Mouse (Mus musculus): Measurements from ENCODE around the gene Gm47841.

Gene Gm47841

GRCm38 (mm10) chr15:101042613-101043012 lies 4.6 kb downstream of the Gm47841 start:
- DNase-seq (ENCODE audit: low read depth, low spot score) = peak; percentile 63

DNA sequence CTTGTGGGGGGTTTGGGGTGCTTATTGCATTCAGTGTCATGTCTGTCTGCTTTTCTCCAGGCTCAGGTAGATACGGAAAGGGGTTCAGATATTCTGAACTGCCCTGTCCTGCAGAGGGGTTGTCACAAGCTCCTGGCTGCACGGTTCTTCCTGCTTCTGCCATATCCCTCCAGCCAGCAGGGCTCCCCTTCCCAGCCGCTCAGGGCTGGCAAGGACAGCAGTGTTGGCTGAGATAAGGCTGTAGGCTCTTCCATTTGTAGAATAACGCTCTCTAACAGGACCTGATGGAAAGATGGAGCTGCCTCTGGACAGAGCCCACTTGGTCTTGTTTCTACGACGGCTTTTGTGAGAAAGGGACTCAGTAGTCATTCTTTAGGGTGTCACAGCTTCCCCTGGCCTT lies 5.2 kb downstream of the Gm47841 start:
- no peak for DNase-seq (ENCODE audit: low read depth, low spot score)

DNA sequence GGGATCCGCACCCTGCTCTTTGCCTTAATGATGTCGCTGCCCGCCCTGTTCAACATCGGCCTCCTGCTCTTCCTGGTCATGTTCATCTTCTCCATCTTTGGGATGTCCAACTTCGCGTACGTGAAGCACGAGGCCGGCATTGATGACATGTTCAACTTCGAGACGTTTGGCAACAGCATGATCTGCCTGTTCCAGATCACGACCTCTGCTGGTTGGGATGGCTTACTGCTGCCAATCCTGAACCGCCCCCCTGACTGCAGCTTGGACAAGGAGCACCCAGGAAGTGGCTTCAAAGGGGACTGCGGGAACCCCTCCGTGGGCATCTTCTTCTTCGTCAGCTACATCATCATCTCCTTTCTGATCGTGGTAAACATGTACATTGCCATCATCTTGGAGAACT lies 7.5 kb downstream of the Gm47841 start:
- no peak for DNase-seq (ENCODE audit: low read depth, low spot score)

DNA sequence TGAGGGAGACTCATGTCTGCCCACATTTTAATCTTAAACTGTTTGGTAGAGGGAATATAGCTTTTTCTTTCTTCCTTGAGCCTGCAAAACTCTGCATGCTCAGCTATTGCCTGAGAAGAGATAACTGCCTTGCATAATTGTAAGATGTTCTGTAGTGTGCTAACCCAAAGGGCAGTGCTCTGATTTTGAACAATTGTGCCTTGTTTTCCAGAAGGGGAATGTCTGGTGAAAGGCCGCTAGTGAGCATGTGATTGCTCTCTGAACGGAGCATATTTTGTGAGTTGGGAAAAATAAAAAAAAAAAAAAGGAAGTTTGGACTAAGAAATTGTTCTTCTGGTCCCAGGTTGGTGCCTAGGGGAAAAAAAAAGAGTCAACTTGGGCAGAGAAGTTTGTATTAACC lies 18.2 kb downstream of the Gm47841 start:
- no peak for DNase-seq (ENCODE audit: low read depth, low spot score)

- DNase-seq (ENCODE audit: low read depth, low spot score) = no peak
Observed at GRCm38 (mm10) chr15:101011352-101011751, 35.8 kb downstream of the Gm47841 start.

- no peak for DNase-seq (ENCODE audit: low read depth, low spot score)
Observed at GRCm38 (mm10) chr15:101008386-101009010, 38.7 kb downstream of the Gm47841 start.

GRCm38 (mm10) chr15:101007236-101007635 lies 40.0 kb downstream of the Gm47841 start:
- no peak for DNase-seq (ENCODE audit: low read depth, low spot score)

DNA sequence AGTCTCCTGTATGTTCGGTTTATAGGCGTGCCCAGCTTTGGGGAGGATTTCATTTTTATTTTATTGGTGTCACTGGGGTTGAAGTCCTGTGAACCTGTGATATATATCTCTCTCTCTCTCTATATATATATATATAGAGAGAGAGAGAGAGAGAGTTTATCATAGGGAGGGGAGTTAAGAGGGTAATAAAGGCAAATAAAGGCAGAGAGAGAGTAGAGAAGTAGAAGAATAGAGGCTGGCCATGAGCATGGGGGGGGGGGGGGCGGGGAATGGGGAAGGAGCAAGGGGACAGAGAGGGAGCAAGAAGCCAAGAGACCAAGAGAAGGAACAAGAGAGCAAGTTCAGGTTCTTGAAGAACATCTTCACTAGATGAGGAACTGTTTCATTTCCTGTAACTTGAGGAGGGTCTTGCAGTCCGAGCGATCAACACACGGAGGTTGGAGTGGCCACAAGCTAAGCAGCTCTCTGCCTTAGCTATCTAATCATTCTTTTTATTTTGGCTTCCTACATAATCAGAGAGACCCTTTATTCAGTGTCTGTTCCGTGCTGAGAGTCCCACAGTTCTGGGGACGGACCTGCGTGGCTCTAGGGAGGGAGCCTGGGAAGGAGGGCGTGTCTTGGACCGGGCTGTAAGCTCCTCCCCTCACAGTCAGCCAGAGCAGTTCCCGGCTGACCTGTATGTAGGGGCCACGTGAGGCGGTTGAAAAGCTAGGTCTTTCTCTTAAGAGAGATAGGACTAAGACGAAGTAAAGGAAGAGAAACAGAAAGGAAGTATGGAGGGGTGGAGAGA lies 40.8 kb downstream of the Gm47841 start:
- peak; percentile 49 for DNase-seq (ENCODE audit: low read depth, low spot score)

GRCm38 (mm10) chr15:101005717-101006116 lies 41.5 kb downstream of the Gm47841 start:
- no peak for DNase-seq (ENCODE audit: low read depth, low spot score)

GRCm38 (mm10) chr15:101004538-101004937 lies 42.7 kb downstream of the Gm47841 start:
- DNase-seq (ENCODE audit: low read depth, low spot score) = no peak

DNA sequence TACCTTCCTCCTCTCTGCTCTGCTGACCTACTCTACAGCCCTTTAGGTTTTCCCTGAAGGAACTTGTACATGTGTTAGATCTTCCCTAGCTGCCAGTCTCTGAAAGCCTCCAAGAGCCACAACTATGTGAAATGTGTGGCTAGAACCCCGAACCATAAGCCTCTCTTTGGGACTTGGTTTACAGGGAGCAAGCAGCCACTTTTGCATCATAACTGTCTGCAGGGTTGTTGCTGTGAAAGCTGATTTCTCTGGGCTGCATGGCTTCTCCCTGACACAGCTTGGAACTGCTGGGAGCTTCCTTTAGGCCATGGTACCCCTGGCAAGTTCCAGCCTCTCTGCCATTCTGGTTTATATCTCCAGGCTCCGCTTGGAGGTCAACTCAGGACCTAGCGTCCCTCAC lies 44.7 kb downstream of the Gm47841 start:
- no peak for DNase-seq (ENCODE audit: low read depth, low spot score)

GRCm38 (mm10) chr15:101001685-101002084 lies 45.5 kb downstream of the Gm47841 start:
- no peak for DNase-seq (ENCODE audit: low read depth, low spot score)

GRCm38 (mm10) chr15:100997090-100997489 lies 50.1 kb downstream of the Gm47841 start:
- no peak for DNase-seq (ENCODE audit: low read depth, low spot score)
